Mouse (Mus musculus): ENCODE data around the gene Kcnh4.
A peak's percentile ranks its signal among the peaks of the same experiment; 100 is the strongest.

GRCm38 (mm10) chr11:100738066-100738604 is 21.6 kb downstream of the Kcnh4 start, which contains the start of gene Rab5c:
- TF ChIP-seq CTCF (IDR thresholded peaks at IDR 0.05; ENCODE audit: control insufficient read depth, insufficient read depth, insufficient read length), result no peak
- peak; percentile 16 for TF ChIP-seq MAX (IDR thresholded peaks at IDR 0.05)

Measured in C2C12 (cell line).